Mouse (Mus musculus) layer of hippocampus, adult 2 months (tissue): ENCODE measurements at regions not wholly inside any gene's neighbourhood (a gene's known extent, or its start where the extent isn't known, plus 50 kb on each side); places are given as distances from the start of the nearest gene placed in this dataset.

Experiments
- DNase-seq, 2 experiments: peaks; one replicate each; pipeline ENCODE4 v3.0.0; 2022; ENCODE audit warnings: low spot score in 2 of 2
- H3K27ac ChIP-seq: fragments of 200-600 bp; 2 replicates; pipeline ENCODE4 v1.8.1; 2022
- H3K4me3 ChIP-seq: fragments of 200-600 bp; 2 replicates; pipeline ENCODE4 v1.8.1; 2022; ENCODE audit warnings: mild to moderate bottlenecking
- CTCF ChIP-seq: fragments of 200-600 bp; conservative IDR thresholded peaks from 2 replicates; pipeline ENCODE4 v1.8.1; 2022; ENCODE audit warnings: antibody characterized with exemption, mild to moderate bottlenecking, moderate library complexity

DNA sequence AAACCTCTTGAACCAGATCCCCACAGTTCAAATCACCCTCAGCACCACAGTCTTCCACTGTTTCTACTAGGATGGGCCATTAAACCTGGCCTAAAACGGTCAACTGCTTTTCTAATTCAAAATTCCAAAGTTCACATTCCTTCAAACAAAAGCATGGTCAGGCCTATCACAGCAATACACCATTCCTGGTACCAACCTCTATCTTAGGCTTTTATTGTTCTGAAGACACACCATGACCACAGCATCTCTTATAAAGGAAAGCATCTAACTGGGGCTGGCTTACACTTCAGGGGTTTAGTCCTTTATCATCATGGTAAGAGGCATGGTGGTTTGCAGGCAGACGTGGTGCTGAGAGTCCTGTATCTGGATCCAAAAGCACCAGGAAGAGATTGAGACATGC is 560.4 kb upstream of the Adam5 start:
- TF ChIP-seq CTCF = no peak
- H3K27ac ChIP-seq = no peak overlapping the region
- no peak for DNase-seq
- H3K4me3 ChIP-seq = no peak overlapping the region

DNA sequence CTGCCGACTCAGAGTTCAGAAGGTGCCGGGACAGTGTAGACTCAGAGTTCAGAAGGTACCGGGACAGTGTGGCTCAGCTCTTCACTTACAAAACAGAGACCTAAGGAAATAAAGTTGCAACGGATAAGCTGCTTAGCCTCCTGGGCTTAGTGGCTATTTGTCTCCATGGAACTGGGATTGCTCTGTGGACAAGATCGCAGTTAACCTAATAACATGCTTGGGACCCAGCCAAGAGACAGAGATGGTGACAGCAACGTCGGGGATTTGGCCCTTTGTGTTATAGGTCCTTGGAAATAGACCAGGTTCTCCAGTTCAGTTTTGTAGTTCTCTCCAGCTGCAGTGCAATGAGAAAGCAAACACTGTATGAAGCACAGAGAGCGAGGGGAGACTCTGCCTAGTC is 549.1 kb upstream of the Adam5 start:
- no peak for DNase-seq
- Histone ChIP-seq H3K27ac (no peak overlapping the region), H3K4me3 (no peak overlapping the region)
- TF ChIP-seq CTCF = no peak

DNA sequence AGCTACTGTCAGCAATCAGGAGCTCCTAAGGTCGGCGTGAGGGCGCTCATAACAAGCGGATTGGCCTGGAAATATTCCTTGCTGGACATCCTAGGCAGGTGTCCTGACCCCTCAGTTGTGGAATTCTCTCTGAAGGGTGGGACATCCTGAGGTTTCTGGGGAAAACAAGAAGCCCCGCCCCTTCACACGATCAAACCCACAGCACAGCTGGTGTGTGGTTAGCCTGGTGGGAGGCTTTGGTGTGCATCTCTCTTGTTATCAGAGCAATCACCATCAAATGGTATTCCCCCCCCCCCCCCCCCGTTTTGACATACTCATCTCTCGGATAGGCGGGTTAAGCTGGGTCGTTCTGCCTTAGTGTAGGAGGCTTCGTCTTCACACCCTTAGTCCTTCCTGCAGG is 546.8 kb upstream of the Adam5 start:
- Histone ChIP-seq H3K27ac (no peak overlapping the region), H3K4me3 (no peak overlapping the region)
- no peak for DNase-seq
- no peak for TF ChIP-seq CTCF

DNA sequence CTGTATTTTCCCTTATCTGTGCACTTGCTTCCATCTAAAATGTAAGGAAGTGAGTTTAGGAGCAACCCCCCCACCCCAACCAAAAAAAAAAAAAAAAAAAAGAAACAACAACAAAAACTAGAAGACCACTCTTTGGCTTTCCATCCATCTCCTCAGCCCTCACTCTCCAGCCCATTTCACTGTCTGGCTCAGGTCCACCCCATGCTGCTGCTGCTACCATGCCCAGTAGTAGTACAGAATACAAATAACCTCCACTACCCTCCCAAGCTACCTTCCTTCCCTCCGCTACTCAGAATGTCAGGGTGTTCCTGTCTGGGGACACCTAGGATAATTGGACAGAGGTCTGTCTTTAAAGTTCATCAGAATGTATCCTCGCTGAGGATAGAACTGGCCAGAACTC is 545.2 kb upstream of the Adam5 start:
- peak overlapping the region; percentile 0; the same call in 1 of the 2 replicates for H3K27ac ChIP-seq
- DNase-seq = no peak
- no peak overlapping the region for H3K4me3 ChIP-seq
- no peak for TF ChIP-seq CTCF

- Histone ChIP-seq H3K27ac (peak overlapping the region; percentile 87), H3K4me3 (no peak overlapping the region)
- TF ChIP-seq CTCF = no peak
- DNase-seq = peak; percentile 36 to 58
Observed at GRCm38 (mm10) chr8:25368561-25369091, 544.5 kb upstream of the Adam5 start.

DNA sequence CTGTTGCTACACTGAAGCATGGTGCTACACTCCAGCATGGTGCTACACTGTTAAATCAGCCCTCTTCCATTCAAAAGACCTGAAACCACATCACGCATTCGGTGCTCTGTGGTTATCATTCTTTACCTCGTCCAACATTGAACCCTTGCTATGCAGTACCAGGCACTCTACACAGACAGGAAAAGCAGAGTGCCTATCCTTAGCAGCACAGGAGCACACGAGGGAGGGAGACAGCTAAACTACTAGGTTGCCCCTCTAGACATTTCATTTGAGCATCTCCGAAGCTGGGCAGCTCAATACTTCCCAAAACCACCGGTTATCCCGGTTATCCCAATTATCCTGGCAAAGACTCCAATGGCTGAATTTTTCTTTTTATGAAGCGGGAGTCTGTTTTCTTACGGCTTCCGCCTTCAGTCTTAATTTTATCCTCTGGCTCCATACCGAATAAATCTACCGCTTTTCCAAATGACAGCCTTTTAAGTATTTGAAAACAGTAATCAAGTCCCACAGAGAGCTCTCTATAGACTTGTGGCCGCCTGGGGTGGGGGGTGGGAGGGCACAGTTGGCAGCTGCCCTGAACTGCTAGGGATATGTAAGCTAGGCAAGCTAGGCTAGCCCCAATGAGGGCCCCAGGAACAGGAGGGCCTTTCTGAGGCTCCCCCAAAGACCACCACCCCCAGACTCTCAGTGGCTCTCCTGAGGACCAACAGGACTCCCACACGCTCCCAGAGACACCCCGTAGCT is 543.8 kb upstream of the Adam5 start:
- H3K27ac ChIP-seq = peak overlapping the region; percentile 87
- DNase-seq = no peak
- H3K4me3 ChIP-seq = no peak overlapping the region
- TF ChIP-seq CTCF = no peak

DNA sequence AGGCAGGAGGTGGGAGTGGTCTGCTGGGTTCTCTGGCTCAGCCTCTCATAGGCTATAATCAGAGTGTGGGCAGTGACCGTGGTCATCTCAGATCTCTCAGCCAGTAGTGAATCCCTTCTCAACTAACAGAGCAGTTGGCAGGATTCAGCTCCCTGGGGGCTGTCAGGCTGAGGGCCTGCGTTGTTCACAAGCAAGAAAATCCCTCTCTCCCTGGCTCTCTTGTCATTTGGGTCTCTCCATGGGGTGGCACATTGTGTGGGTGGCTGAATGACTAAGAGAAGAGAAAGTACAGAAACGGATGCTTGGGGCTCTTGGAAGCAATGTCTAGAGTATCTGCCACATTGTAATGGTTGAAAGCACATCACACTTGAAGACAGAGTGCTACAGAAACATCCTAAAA is 542.0 kb upstream of the Adam5 start:
- Histone ChIP-seq H3K27ac (no peak overlapping the region; the same call in 1 of the 2 replicates), H3K4me3 (no peak overlapping the region)
- peak in 1 of 2 experiments; percentile 47 for DNase-seq
- TF ChIP-seq CTCF = no peak

- TF ChIP-seq CTCF = no peak
- no peak for DNase-seq
- Histone ChIP-seq H3K4me3 (no peak overlapping the region), H3K27ac (no peak overlapping the region)
Observed at GRCm38 (mm10) chr8:25362656-25363055, 538.5 kb upstream of the Adam5 start.

GRCm38 (mm10) chr8:25362146-25362545 is 538.0 kb upstream of the Adam5 start:
- Histone ChIP-seq H3K27ac (no peak overlapping the region), H3K4me3 (no peak overlapping the region)
- no peak for DNase-seq
- no peak for TF ChIP-seq CTCF

DNA sequence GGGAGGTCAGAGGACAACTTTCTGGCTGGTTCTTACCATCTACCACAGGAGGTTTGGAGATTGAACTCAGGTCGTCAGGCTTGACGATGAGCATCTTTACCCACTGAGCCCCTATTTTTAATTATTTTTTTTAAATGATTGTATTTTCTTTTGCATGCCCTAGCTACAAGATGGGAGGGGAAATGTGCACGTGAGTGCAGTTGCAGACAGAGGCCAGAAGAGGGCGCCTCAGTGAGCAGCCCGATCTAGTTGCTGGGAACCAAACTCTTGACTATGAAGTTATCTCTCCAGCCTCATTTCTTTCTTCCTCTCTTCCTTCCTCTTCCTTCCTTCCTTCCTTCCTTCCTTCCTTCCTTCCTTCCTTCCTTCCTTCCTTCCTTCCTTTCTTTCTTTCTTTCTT is 537.3 kb upstream of the Adam5 start:
- Histone ChIP-seq H3K27ac (no peak overlapping the region), H3K4me3 (no peak overlapping the region)
- no peak for DNase-seq
- peak; percentile 62 for TF ChIP-seq CTCF

GRCm38 (mm10) chr8:25358539-25359165 is 534.5 kb upstream of the Adam5 start:
- no peak for TF ChIP-seq CTCF

GRCm38 (mm10) chr8:25353822-25354770 is 529.9 kb upstream of the Adam5 start:
- 0 out of 2 replicates have a peak, but pooled peaks have one; percentile 4 for TF ChIP-seq CTCF
- H3K27ac ChIP-seq = peak overlapping the region; percentile 60
- DNase-seq = no peak
- peak overlapping the region; percentile 28; the same call in 1 of the 2 replicates for H3K4me3 ChIP-seq

More at GRCm38 (mm10) chr8:25358539-25359165, 534.5 kb upstream of the Adam5 start:
- Histone ChIP-seq H3K27ac (peak overlapping the region; percentile 72), H3K4me3 (no peak overlapping the region)
- peak; percentile 60 to 87 for DNase-seq

DNA sequence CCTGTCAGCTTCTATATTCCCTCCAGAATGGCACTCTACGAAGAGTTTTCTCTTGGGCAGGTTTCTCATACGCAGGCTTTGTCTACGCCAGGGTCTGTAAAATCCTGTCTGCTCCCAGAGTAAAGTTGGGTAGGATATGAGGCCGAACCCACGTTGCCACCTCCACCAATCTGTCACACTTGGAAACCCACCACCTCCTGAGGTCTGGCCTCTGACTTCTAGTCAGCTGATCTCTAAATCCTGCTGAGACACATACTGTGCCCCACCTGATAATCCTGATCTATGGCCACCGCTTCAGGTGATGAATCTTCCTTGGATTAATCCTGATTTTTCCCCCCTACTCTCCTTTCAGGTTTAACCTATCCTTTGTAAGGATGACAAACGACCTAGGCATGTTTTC is 529.2 kb upstream of the Adam5 start:
- peak overlapping the region; percentile 60 for H3K27ac ChIP-seq
- no peak for DNase-seq
- no peak for TF ChIP-seq CTCF
- H3K4me3 ChIP-seq = no peak overlapping the region
